Mouse (Mus musculus) liver, embryonic 16.5 days (tissue): ENCODE results near the gene Edar. TPM values are rescaled to one million over a fixed set of nuclear protein-coding genes. Genes with fewer than 3 reads are reported as not detected.
A peak's percentile ranks its signal among the peaks of the same experiment; 100 is the strongest.
"Not testable (repeated sequence)": the region's sequence is repeated elsewhere in the genome, so short reads cannot be mapped to it uniquely, and the experiment has no call there.

ENCODE experiments used
- ATAC-seq: fragments of 200-750 bp; cut with Nextera tagmentation; 2 replicates; pipeline ENCODE4 v1.8.0; 2017; ENCODE audit warnings: low read depth, mild to moderate bottlenecking, moderate number of reproducible peaks, moderate library complexity
- H3K27ac ChIP-seq: fragments of 300-500 bp; sonication (generic); 2 replicates; pipeline ENCODE4 v1.5.1; 2014; ENCODE audit warnings: mild to moderate bottlenecking, low read length
- H3K27me3 ChIP-seq: fragments of 300-500 bp; sonication (generic); 2 replicates; pipeline ENCODE4 v1.6.1; 2014; ENCODE audit warnings: low read depth, low read length, mixed read lengths; ENCODE audit not compliant: control insufficient read depth, insufficient read depth
- H3K36me3 ChIP-seq: fragments of 300-500 bp; sonication (generic); 2 replicates; pipeline ENCODE4 v1.6.1; 2014; ENCODE audit warnings: mild to moderate bottlenecking; ENCODE audit not compliant: control insufficient read depth, insufficient read depth
- H3K4me1 ChIP-seq: fragments of 300-500 bp; sonication (generic); 2 replicates; pipeline ENCODE4 v1.6.1; 2014; ENCODE audit warnings: low read depth, low read length, mixed read lengths; ENCODE audit not compliant: control insufficient read depth
- H3K4me2 ChIP-seq: fragments of 300-500 bp; sonication (generic); 2 replicates; pipeline ENCODE4 v1.6.1; 2014; ENCODE audit warnings: low read depth, low read length, mixed read lengths
- H3K4me3 ChIP-seq: fragments of 300-500 bp; sonication (generic); 2 replicates; pipeline ENCODE4 v1.5.1; 2014; ENCODE audit warnings: low read depth, mild to moderate bottlenecking, low read length
- H3K9ac ChIP-seq: fragments of 300-500 bp; sonication (generic); 2 replicates; pipeline ENCODE4 v1.6.1; 2014; ENCODE audit warnings: low read depth, low read length
- H3K9me3 ChIP-seq: fragments of 300-500 bp; sonication (generic); replicated peaks from 2 replicates; pipeline ENCODE4 v1.6.1; 2016; ENCODE audit warnings: low read length; ENCODE audit not compliant: control insufficient read depth
- WGBS: fragments of 180-500 bp; shearing (Covaris S2); extraction: QIAGEN DNeasy Blood & Tissue Kit; methylation state at CpG from one replicate; pipeline ENCODE4 v1.1.7; 2014; ENCODE audit not compliant: insufficient replicate concordance; 5-methylcytosine and 5-hydroxymethylcytosine counted together
- polyA plus RNA-seq: library from polyadenylated mRNA; unstranded; fragments of >200 nt; fragmentation: Nextera tagmentation; extraction: Ambion mirVana; gene quantifications from 2 replicates; pipeline ENCODE4 v1.2.1, GENCODE M21; 2015

Edar gene
- polyA plus RNA-seq = not detected in 2 replicates

DNA sequence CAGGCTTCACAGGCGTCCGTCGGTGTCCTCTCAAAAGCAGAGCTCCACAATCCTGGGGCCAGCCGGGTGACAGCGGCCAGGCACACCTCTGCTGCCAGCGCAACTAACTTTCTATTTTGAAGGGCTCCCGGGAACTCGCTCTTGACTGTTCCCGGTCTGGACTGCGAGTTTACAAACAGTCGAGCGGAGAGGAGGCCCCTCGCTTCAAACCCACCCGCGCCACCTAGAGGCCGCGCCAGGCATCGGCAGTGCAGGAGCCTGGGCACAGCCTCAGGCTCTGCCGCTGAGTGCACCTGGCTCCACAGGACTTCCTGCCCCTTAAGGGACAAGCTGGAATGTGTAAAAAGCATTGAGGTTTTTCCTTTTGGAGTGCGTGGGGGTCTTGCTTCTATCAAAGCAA lies at the start of gene Edar:
Edar (minus strand) TSS at position 122 of the 400 bp plus-strand sequence.
- peak within 1 kb of the TSS; percentile 33 for H3K4me3 ChIP-seq
- ATAC-seq = no peak

DNA sequence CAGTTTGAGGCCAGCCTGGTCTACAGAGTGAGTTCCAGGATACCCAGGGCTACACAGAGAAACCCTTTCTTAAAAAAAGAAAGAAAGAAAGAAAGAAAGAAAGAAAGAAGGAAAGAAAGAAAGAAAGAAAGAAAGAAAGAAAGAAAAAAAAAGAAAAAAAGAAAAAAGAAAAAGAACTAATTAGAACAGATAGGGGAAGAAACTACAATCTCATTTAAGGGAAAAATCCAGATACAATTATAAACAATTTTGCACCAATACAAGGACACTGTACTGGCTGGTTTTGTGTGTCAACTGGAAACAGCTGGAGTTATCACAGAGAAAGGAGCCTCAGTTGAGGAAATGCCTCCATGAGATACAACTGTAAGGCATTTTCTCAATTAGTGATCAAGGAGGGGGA lies 42.7 kb upstream of the Edar start, which contains the start of gene Gm17542:
Gm17542 (minus strand) TSS at position 101 of the 400 bp plus-strand sequence.
- not testable (repeated sequence) for ATAC-seq, H3K9ac ChIP-seq, H3K4me3 ChIP-seq, H3K9me3 ChIP-seq, H3K27me3 ChIP-seq, H3K27ac ChIP-seq, H3K4me2 ChIP-seq, H3K36me3 ChIP-seq, H3K4me1 ChIP-seq

More for the DNA sequence above, at the start of gene Edar:
- Histone ChIP-seq H3K4me1 (no peaks in the 10 kb centered on the region), H3K4me2 (peak within 1 kb of the TSS; percentile 48), H3K9ac (no peak within 1 kb of the TSS), H3K27me3 (peaks cover 2% of the 10 kb centered on the region; the same call in 1 of the 2 replicates), H3K36me3 (no peaks in the 10 kb centered on the region), H3K27ac (no peak within 1 kb of the TSS), H3K9me3 (no peaks in the 10 kb centered on the region)
- 2% methylated on average over 20 of the region's 20 CpGs for WGBS

DNA sequence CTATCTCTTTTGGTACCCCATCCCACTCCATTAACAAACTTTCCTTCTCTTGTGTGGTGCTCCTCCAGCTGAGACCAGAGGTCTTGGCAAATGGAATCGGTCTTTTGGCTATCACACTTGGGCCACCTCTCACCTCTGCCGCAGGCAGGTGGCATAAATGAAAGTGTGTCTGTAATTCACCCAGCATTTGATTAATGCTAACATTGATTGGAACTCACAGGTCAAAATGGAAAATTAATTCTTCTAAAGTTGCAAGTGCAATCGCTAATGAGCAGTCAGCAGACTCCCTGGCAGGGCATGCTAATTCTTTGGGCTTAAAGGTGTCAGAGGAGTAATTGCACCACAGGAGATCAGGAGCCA lies 39.3 kb upstream of the Edar start:
- Histone ChIP-seq H3K36me3 (no peaks in the 10 kb centered on the region), H3K4me2 (peak overlapping the region; percentile 39), H3K4me3 (no peak overlapping the region), H3K27me3 (no peaks in the 10 kb centered on the region), H3K4me1 (no peaks in the 10 kb centered on the region), H3K27ac (no peak overlapping the region), H3K9me3 (no peaks in the 10 kb centered on the region), H3K9ac (no peak overlapping the region)
- ATAC-seq = no peak
- WGBS = 52% methylated on average over 3 of the region's 3 CpGs

DNA sequence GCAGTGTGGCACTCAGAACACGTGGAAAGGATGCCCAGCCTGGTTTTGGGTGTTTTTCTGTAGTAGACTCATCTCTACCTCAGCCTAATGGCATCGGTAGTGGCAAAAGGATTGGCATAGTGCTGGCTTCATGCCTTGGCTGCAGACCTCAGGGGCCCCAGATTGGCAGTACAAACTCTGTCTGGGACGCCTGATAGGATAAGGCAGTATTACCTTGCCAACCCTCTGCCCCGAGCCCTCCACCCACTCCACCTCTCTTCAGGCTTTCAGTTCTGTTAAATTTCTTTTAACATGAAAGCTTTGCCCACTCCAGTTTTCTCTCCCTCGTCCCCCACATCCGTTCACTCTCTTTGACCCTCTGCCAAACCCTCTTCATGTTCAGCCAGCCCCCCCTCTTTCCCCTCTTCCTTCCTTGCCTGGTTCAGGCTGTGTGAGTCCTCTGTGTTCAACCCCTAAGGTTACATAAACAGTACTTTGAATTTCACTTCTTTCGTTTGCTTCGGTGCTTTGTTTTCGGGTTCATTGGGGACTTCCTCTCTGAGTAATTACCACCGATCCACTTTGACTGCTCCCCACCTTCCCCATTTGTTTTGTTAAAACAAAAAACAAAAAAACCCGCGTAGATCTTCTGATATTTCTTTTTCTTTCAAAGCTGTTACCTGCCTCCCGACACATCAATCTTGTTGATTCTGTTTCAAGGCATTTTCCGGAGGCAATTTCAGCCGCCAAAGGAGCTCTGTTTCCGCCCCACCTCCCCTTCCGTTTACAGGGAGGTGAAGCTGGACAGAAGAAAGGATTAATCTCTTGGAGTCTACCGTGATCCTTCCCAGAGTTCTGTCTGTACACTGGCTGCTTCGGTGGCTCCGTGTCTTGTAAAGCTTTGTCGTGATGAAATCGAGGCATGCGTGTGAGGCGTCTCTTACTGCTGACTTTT lies 38.7 kb upstream of the Edar start:
- 20% methylated on average over 24 of the region's 24 CpGs for WGBS
- Histone ChIP-seq H3K9me3 (no peaks in the 10 kb centered on the region), H3K36me3 (no peaks in the 10 kb centered on the region), H3K9ac (no peak overlapping the region), H3K4me3 (no peak overlapping the region), H3K4me1 (no peaks in the 10 kb centered on the region), H3K27me3 (no peaks in the 10 kb centered on the region), H3K27ac (no peak overlapping the region), H3K4me2 (peak overlapping the region; percentile 39)
- ATAC-seq = no peak

DNA sequence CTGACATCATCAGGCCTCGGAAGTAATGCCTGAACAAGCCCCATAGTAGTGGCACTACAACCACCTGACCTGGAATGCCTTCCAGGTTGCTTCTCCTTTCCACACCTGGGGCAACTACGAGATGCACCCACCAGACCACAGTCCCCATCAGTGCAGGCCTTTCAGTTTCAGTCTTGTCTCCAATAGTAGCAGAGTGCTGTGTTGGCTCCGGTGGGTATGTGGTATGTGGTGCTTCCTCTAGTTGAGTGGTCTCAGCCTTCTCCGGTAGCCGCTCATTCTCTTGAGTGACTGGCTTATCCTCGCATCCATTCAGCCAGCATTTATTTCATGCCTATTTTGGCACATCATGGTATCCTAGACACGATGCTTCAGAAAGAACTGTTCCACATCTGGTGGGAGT lies 37.8 kb upstream of the Edar start:
- H3K4me1 ChIP-seq = no peaks in the 10 kb centered on the region
- no peak overlapping the region for H3K9ac ChIP-seq
- no peaks in the 10 kb centered on the region for H3K36me3 ChIP-seq
- no peak overlapping the region for H3K4me2 ChIP-seq
- no peak for ATAC-seq
- 75% methylated on average over 7 of the region's 7 CpGs for WGBS
- no peak overlapping the region for H3K27ac ChIP-seq
- H3K9me3 ChIP-seq = no peaks in the 10 kb centered on the region
- no peaks in the 10 kb centered on the region for H3K27me3 ChIP-seq
- H3K4me3 ChIP-seq = no peak overlapping the region

DNA sequence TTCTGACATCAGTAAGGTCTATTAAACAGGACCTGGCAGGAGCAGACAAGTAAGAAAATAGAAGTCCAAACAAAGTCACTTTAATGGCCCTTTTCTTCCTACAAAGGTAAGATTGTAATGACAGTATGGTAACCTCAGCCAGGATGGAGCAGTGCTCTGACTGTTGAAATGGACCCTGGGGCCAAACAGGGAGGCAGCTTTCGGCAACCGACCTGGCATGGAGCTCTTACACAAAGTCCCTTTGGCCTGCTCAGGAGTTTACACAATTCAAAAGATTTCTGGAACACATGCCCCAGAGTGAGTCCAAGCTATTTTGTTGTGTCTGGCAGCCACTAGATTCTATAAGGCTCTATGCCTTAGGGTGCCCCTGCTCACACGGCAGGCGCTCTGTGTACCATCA lies 33.6 kb upstream of the Edar start:
- H3K9ac ChIP-seq = no peak overlapping the region
- no peak overlapping the region for H3K4me2 ChIP-seq
- 83% methylated on average over 4 of the region's 4 CpGs for WGBS
- ATAC-seq = no peak
- H3K4me1 ChIP-seq = no peaks in the 10 kb centered on the region
- no peaks in the 10 kb centered on the region for H3K27me3 ChIP-seq
- H3K9me3 ChIP-seq = no peaks in the 10 kb centered on the region
- H3K36me3 ChIP-seq = no peaks in the 10 kb centered on the region
- no peak overlapping the region for H3K27ac ChIP-seq
- H3K4me3 ChIP-seq = no peak overlapping the region

DNA sequence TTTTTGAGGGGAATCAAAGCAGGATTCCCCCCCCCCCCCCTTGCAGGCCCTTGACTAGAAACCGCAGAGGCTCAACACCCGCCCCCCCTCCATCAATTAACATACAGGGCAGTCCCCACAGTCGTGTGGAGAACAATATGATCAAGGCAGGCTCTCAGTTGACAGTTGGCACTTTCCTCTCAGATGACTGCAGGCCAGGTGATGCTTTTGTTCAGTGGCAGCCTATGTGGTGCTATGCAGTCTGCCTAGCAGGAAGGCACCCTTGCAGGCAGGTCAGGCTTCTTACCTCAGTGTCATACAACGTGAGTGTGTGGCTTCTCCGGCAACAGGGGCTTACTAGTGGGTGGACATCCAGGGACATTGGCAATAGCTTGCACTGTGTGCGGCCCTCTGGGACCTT lies 25.1 kb upstream of the Edar start:
- Histone ChIP-seq H3K36me3 (no peaks in the 10 kb centered on the region), H3K4me1 (no peaks in the 10 kb centered on the region), H3K27me3 (no peaks in the 10 kb centered on the region), H3K9me3 (no peaks in the 10 kb centered on the region), H3K27ac (no peak overlapping the region), H3K4me2 (no peak overlapping the region), H3K4me3 (no peak overlapping the region), H3K9ac (no peak overlapping the region)
- no peak for ATAC-seq
- WGBS = 32% methylated on average over 6 of the region's 6 CpGs

DNA sequence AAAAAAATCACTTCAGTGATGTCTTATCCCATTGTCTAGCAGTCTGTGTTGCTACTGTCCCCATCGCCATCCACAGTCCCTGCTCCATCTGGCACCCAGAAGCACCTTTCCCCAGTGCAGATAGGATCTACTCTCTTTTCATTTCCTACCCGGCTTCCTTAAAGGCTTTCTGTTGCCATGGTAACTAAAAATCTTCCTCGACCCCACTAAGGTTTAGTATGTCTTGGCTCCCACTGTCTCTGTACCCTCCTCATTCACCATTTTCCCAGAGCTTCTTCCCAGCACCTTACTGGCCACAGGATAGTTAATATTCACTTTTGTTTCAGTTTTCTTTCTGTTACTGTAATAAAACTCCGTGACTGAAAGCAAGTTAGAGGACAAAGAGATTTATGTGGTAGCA lies 24.7 kb upstream of the Edar start:
- Histone ChIP-seq H3K36me3 (no peaks in the 10 kb centered on the region), H3K4me2 (no peak overlapping the region), H3K27me3 (no peaks in the 10 kb centered on the region), H3K9me3 (no peaks in the 10 kb centered on the region), H3K27ac (no peak overlapping the region), H3K9ac (no peak overlapping the region), H3K4me1 (no peaks in the 10 kb centered on the region), H3K4me3 (no peak overlapping the region)
- no peak for ATAC-seq
- 33% methylated on average over 4 of the region's 4 CpGs for WGBS

DNA sequence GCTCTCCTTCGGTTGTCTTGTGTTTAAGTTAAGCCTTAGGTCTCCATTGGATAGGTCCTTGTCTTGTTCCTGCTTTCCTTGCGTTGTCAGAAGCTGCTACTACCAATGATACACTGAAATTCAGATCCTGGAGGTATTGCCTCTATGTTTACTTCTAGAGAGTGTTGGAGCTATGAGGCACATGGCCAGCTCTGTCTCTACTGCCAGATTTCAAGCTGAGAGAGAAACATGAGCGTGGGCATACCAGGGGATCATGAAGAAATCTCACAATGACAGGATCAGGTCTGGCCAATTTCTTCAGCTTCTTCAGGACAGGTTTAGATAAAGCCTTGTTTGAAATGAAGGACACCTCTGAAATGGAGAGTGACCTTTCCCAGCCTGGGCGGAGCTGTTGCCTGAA lies 23.5 kb upstream of the Edar start:
- H3K36me3 ChIP-seq = no peaks in the 10 kb centered on the region
- 52% methylated on average over 4 of the region's 4 CpGs for WGBS
- no peak for ATAC-seq

More for the DNA sequence above, 23.5 kb upstream of the Edar start:
- no peaks in the 10 kb centered on the region for H3K4me1 ChIP-seq
- H3K9me3 ChIP-seq = no peaks in the 10 kb centered on the region
- H3K4me2 ChIP-seq = no peak overlapping the region
- H3K4me3 ChIP-seq = no peak overlapping the region
- H3K27ac ChIP-seq = no peak overlapping the region
- no peak overlapping the region for H3K9ac ChIP-seq
- H3K27me3 ChIP-seq = no peaks in the 10 kb centered on the region
